Mouse (Mus musculus) thymus, adult 2 months (tissue): ENCODE measurements around the gene Lbp. TPM values are rescaled to one million over a fixed set of nuclear protein-coding genes. Genes with fewer than 3 reads are reported as not detected.
A peak's percentile ranks its signal among the peaks of the same experiment; 100 is the strongest.

Source experiments
- DNase-seq: peaks from one replicate; pipeline ENCODE4 v3.0.0; 2021
- H3K27ac ChIP-seq: fragments of 200-500 bp; 2 replicates; pipeline ENCODE4 v1.5.1; 2012; ENCODE audit warnings: low read length, control low read depth; ENCODE audit not compliant: control insufficient read depth, insufficient read depth
- H3K27me3 ChIP-seq: fragments of 200-500 bp; 2 replicates; pipeline ENCODE4 v1.6.1; 2012; ENCODE audit warnings: mild to moderate bottlenecking, low read length, moderate library complexity, mixed read lengths; ENCODE audit not compliant: control insufficient read depth, insufficient read depth
- H3K36me3 ChIP-seq: fragments of 200-500 bp; 2 replicates; pipeline ENCODE4 v1.6.1; 2012; ENCODE audit warnings: mild to moderate bottlenecking, low read length, moderate library complexity; ENCODE audit not compliant: control insufficient read depth, insufficient read depth
- H3K4me1 ChIP-seq: fragments of 200-500 bp; replicated peaks from 2 replicates; pipeline ENCODE4 v1.6.1; 2012; ENCODE audit warnings: low read length; ENCODE audit not compliant: control insufficient read depth, insufficient read depth
- H3K4me3 ChIP-seq: fragments of 200-500 bp; 2 replicates; pipeline ENCODE4 v1.5.1; 2012; ENCODE audit warnings: mild to moderate bottlenecking, low read length, control low read depth, moderate library complexity; ENCODE audit not compliant: control insufficient read depth, insufficient read depth
- CTCF ChIP-seq: fragments of 200-500 bp; IDR thresholded peaks from 2 replicates; pipeline ENCODE4 v1.5.1; 2012; ENCODE audit warnings: mild to moderate bottlenecking, control low read depth, low read length, moderate library complexity, borderline replicate concordance; ENCODE audit not compliant: control insufficient read depth, poor library complexity, insufficient read depth; ENCODE audit errors: extremely low read depth
- POLR2A ChIP-seq: fragments of 200-500 bp; IDR thresholded peaks from 2 replicates; pipeline ENCODE4 v1.6.1; 2012; ENCODE audit warnings: mild to moderate bottlenecking, low read length, control low read depth, moderate library complexity; ENCODE audit not compliant: control insufficient read depth, poor library complexity, insufficient read depth; ENCODE audit errors: extremely low read depth
- WGBS: fragments of 180-500 bp; shearing (Covaris S2); methylation state at CpG from one replicate; pipeline ENCODE4 v1.1.7; 2018; 5-methylcytosine and 5-hydroxymethylcytosine counted together
- polyA plus RNA-seq: library from polyadenylated mRNA; depleted of rRNA; stranded (reverse); fragments of >200 nt; gene quantifications from 2 replicates; pipeline ENCODE4 v1.2.3, GENCODE M21; 2012

Lbp gene
- polyA plus RNA-seq, 1 experiment, result 12.1 TPM

- Histone ChIP-seq H3K4me1 (peaks cover 16% of the 10 kb centered on the region), H3K36me3 (no peaks in the 10 kb centered on the region), H3K27me3 (no peaks in the 10 kb centered on the region), H3K4me3 (no peak overlapping the region), H3K27ac (peak overlapping the region; percentile 94)
- no peak for TF ChIP-seq POLR2A
- TF ChIP-seq CTCF, result no peak
- peak; percentile 54 for DNase-seq
- WGBS, result 4% methylated on average over 2 of the region's 2 CpGs
These were observed 32.6 kb upstream of the Lbp start for GRCm38 (mm10) chr2:158273646-158274045.

- no peak overlapping the region for H3K27ac ChIP-seq
- H3K36me3 ChIP-seq, result no peaks in the 10 kb centered on the region
- DNase-seq, result peak; percentile 19
- TF ChIP-seq POLR2A (no peak), CTCF (no peak)
- WGBS, result 98% methylated on average over 3 of the region's 3 CpGs
- peaks cover 16% of the 10 kb centered on the region for H3K4me1 ChIP-seq
- H3K4me3 ChIP-seq, result no peak overlapping the region
- H3K27me3 ChIP-seq, result no peaks in the 10 kb centered on the region
These were observed 30.9 kb upstream of the Lbp start for GRCm38 (mm10) chr2:158275349-158275748.

GRCm38 (mm10) chr2:158275811-158276210 is 30.5 kb upstream of the Lbp start:
- Histone ChIP-seq H3K36me3 (no peaks in the 10 kb centered on the region), H3K27ac (no peak overlapping the region), H3K27me3 (no peaks in the 10 kb centered on the region), H3K4me1 (peaks cover 16% of the 10 kb centered on the region), H3K4me3 (no peak overlapping the region)
- no peak for DNase-seq
- 98% methylated on average over 4 of the region's 4 CpGs for WGBS
- TF ChIP-seq CTCF (no peak), POLR2A (no peak)

GRCm38 (mm10) chr2:158276451-158276850 is 29.8 kb upstream of the Lbp start:
- WGBS, result 97% methylated on average over 6 of the region's 6 CpGs
- Histone ChIP-seq H3K27me3 (no peaks in the 10 kb centered on the region), H3K27ac (no peak overlapping the region), H3K4me1 (peaks cover 16% of the 10 kb centered on the region), H3K4me3 (no peak overlapping the region), H3K36me3 (no peaks in the 10 kb centered on the region)
- TF ChIP-seq CTCF, result no peak
- no peak for TF ChIP-seq POLR2A
- no peak for DNase-seq

DNA sequence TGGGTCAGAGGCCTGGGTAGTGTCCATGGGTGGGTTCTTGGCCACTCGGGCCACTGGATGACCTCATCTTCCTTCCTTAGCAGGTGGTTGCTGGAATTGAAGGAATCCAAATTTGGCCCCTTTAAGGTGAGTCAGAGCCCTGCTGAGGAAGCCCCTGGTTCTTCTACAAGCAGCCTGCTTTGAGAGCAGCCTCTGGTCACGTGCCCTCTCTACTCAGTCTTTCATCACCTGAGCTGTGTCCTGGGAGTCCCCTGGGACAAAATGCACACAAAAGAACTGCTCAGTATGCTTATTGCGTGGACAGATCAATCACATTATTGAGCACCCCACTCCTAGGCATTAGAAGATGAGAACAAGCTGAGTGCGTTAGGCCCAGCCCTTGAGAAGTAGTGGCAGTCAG is 29.4 kb upstream of the Lbp start:
- no peaks in the 10 kb centered on the region for H3K36me3 ChIP-seq
- no peak for DNase-seq
- TF ChIP-seq CTCF (no peak), POLR2A (no peak)
- peaks cover 16% of the 10 kb centered on the region for H3K4me1 ChIP-seq
- H3K4me3 ChIP-seq, result no peak overlapping the region
- 87% methylated on average over 4 of the region's 4 CpGs for WGBS
- no peaks in the 10 kb centered on the region for H3K27me3 ChIP-seq
- H3K27ac ChIP-seq, result no peak overlapping the region

GRCm38 (mm10) chr2:158279656-158280055 is 26.6 kb upstream of the Lbp start:
- no peak for DNase-seq
- no peak overlapping the region for H3K27ac ChIP-seq
- no peak overlapping the region for H3K4me3 ChIP-seq
- peaks cover 1% of the 10 kb centered on the region for H3K4me1 ChIP-seq
- no peak for TF ChIP-seq CTCF
- TF ChIP-seq POLR2A, result no peak
- H3K36me3 ChIP-seq, result no peaks in the 10 kb centered on the region
- H3K27me3 ChIP-seq, result no peaks in the 10 kb centered on the region
- WGBS, result 98% methylated on average over 4 of the region's 4 CpGs
